Mouse (Mus musculus) kidney, postnatal 0 days (tissue): Measurements from ENCODE around the gene Olfr1152. TPM values are rescaled to one million over a fixed set of nuclear protein-coding genes. Genes with fewer than 3 reads are reported as not detected.

Experiments
- ATAC-seq: fragments of 200-750 bp; cut with Nextera tagmentation; replicated peaks from 2 replicates; pipeline ENCODE4 v1.8.0; 2017; ENCODE audit warnings: low read depth, moderate number of reproducible peaks, moderate TSS enrichment, moderate library complexity; ENCODE audit not compliant: low FRiP score
- DNase-seq: peaks from one replicate; pipeline ENCODE4 v3.0.0-alpha.2; 2016; ENCODE audit warnings: low spot score
- H3K27ac ChIP-seq: fragments of 300-500 bp; sonication (generic); 2 replicates; pipeline ENCODE4 v1.5.1; 2014; ENCODE audit warnings: mild to moderate bottlenecking
- H3K27me3 ChIP-seq: fragments of 300-500 bp; sonication (generic); 2 replicates; pipeline ENCODE4 v1.6.1; 2014; ENCODE audit warnings: low read length, mixed read lengths; ENCODE audit not compliant: insufficient read depth
- H3K36me3 ChIP-seq: fragments of 300-500 bp; sonication (generic); 2 replicates; pipeline ENCODE4 v1.6.1; 2014; ENCODE audit warnings: low read length, mixed read lengths; ENCODE audit not compliant: insufficient read depth
- H3K4me1 ChIP-seq: fragments of 300-500 bp; sonication (generic); replicated peaks from 2 replicates; pipeline ENCODE4 v1.6.1; 2014; ENCODE audit warnings: antibody characterized with exemption, low read length, mixed read lengths; ENCODE audit not compliant: insufficient read depth
- H3K4me2 ChIP-seq: fragments of 300-500 bp; sonication (generic); 2 replicates; pipeline ENCODE4 v1.6.1; 2014; ENCODE audit warnings: mild to moderate bottlenecking, low read length, moderate library complexity, mixed read lengths
- H3K4me3 ChIP-seq: fragments of 300-500 bp; sonication (generic); replicated peaks from 2 replicates; pipeline ENCODE4 v1.5.1; 2014; ENCODE audit warnings: low read depth, low read length
- H3K9ac ChIP-seq: fragments of 300-500 bp; sonication (generic); 2 replicates; pipeline ENCODE4 v1.6.1; 2014; ENCODE audit warnings: low read depth, low read length
- H3K9me3 ChIP-seq: fragments of 300-500 bp; sonication (generic); replicated peaks from 2 replicates; pipeline ENCODE4 v1.6.1; 2016; ENCODE audit warnings: low read length, inconsistent platforms, mixed read lengths
- CTCF ChIP-seq: IDR thresholded peaks from 2 replicates; pipeline ENCODE4 v1.5.1; 2016; ENCODE audit warnings: antibody characterized with exemption, low read depth, mild to moderate bottlenecking, moderate library complexity
- WGBS: fragments of 180-500 bp; shearing (Covaris S2); extraction: QIAGEN DNeasy Blood & Tissue Kit; methylation state at CpG from one replicate; pipeline ENCODE4 v1.1.7; 2014; 5-methylcytosine and 5-hydroxymethylcytosine counted together
- polyA plus RNA-seq: library from polyadenylated mRNA; unstranded; fragments of >200 nt; fragmentation: Nextera tagmentation; extraction: Ambion mirVana; gene quantifications from 2 replicates; pipeline ENCODE4 v1.2.1, GENCODE M21; 2015

The Olfr1152 gene
- not detected in 2 replicates for polyA plus RNA-seq

- Histone ChIP-seq H3K4me1 (no peaks in the 10 kb centered on the region), H3K9me3 (no peaks in the 10 kb centered on the region), H3K9ac (no peak within 1 kb of the TSS), H3K4me2 (no peak within 1 kb of the TSS), H3K36me3 (no peaks in the 10 kb centered on the region), H3K27me3 (no peaks in the 10 kb centered on the region), H3K27ac (no peak within 1 kb of the TSS), H3K4me3 (no peak within 1 kb of the TSS)
- no peak for TF ChIP-seq CTCF
- DNase-seq = no peak
- no peak for ATAC-seq
Observed at GRCm38 (mm10) chr2:87866192-87866591, at the start of gene Olfr1152. TSS of gene Olfr1152 (plus strand) at chr2:87866492.

- no peak for ATAC-seq
- H3K4me2 ChIP-seq = no peak within 1 kb of the TSS
- no peak within 1 kb of the TSS for H3K9ac ChIP-seq
Observed at GRCm38 (mm10) chr2:87830233-87830632, 36.1 kb upstream of the Olfr1152 start, which contains the start of gene Olfr1148. TSS of gene Olfr1148 (plus strand) at chr2:87830533.

GRCm38 (mm10) chr2:87843693-87844092 lies 22.6 kb upstream of the Olfr1152 start, which contains the start of gene Olfr1150-ps1:
TSS of gene Olfr1150-ps1 (plus strand) at chr2:87843993.
- Histone ChIP-seq H3K4me3 (no peak within 1 kb of the TSS), H3K36me3 (no peaks in the 10 kb centered on the region), H3K27me3 (no peaks in the 10 kb centered on the region), H3K9ac (no peak within 1 kb of the TSS), H3K4me1 (no peaks in the 10 kb centered on the region), H3K27ac (no peak within 1 kb of the TSS), H3K9me3 (no peaks in the 10 kb centered on the region), H3K4me2 (no peak within 1 kb of the TSS)
- TF ChIP-seq CTCF = no peak
- ATAC-seq (no peak), DNase-seq (no peak)
- WGBS = 74% methylated on average over 1 of the region's 1 CpGs

More at GRCm38 (mm10) chr2:87830233-87830632, 36.1 kb upstream of the Olfr1152 start, which contains the start of gene Olfr1148:
- TF ChIP-seq CTCF = no peak
- no peak within 1 kb of the TSS for H3K27ac ChIP-seq
- no peaks in the 10 kb centered on the region for H3K36me3 ChIP-seq
- H3K27me3 ChIP-seq = no peaks in the 10 kb centered on the region
- H3K9me3 ChIP-seq = no peaks in the 10 kb centered on the region
- 97% methylated on average over 1 of the region's 1 CpGs for WGBS
- no peaks in the 10 kb centered on the region for H3K4me1 ChIP-seq
- H3K4me3 ChIP-seq = no peak within 1 kb of the TSS
- no peak for DNase-seq

- ATAC-seq = no peak
- no peak within 1 kb of the TSS for H3K9ac ChIP-seq
- 86% methylated on average over 1 of the region's 1 CpGs for WGBS
- H3K4me3 ChIP-seq = no peak within 1 kb of the TSS
- no peak within 1 kb of the TSS for H3K4me2 ChIP-seq
- H3K27ac ChIP-seq = no peak within 1 kb of the TSS
- TF ChIP-seq CTCF = no peak
- H3K27me3 ChIP-seq = no peaks in the 10 kb centered on the region
- H3K9me3 ChIP-seq = no peaks in the 10 kb centered on the region
- no peaks in the 10 kb centered on the region for H3K4me1 ChIP-seq
- DNase-seq = no peak
- no peaks in the 10 kb centered on the region for H3K36me3 ChIP-seq
Observed at GRCm38 (mm10) chr2:87855562-87855961, 10.7 kb upstream of the Olfr1152 start, which contains the start of gene Olfr1151. TSS of gene Olfr1151 (plus strand) at chr2:87855862.

- WGBS = 76% methylated on average over 1 of the region's 1 CpGs
Observed at GRCm38 (mm10) chr2:87894662-87895061, 28.4 kb downstream of the Olfr1152 start, which contains the start of gene Olfr1153. TSS of gene Olfr1153 (plus strand) at chr2:87894962.

GRCm38 (mm10) chr2:87905066-87905465 lies 38.8 kb downstream of the Olfr1152 start, which contains the start of gene Olfr1154:
TSS of gene Olfr1154 (minus strand) at chr2:87905166.
- no peaks in the 10 kb centered on the region for H3K4me1 ChIP-seq
- no peak for ATAC-seq
- 71% methylated on average over 1 of the region's 1 CpGs for WGBS
- H3K9ac ChIP-seq = no peak within 1 kb of the TSS
- H3K27ac ChIP-seq = no peak within 1 kb of the TSS
- H3K9me3 ChIP-seq = no peaks in the 10 kb centered on the region
- H3K36me3 ChIP-seq = no peaks in the 10 kb centered on the region
- H3K27me3 ChIP-seq = no peaks in the 10 kb centered on the region
- no peak within 1 kb of the TSS for H3K4me3 ChIP-seq
- H3K4me2 ChIP-seq = no peak within 1 kb of the TSS
- DNase-seq = no peak
- no peak for TF ChIP-seq CTCF

More at GRCm38 (mm10) chr2:87894662-87895061, 28.4 kb downstream of the Olfr1152 start, which contains the start of gene Olfr1153:
- no peak within 1 kb of the TSS for H3K4me2 ChIP-seq
- ATAC-seq (no peak), DNase-seq (no peak)
- H3K27me3 ChIP-seq = no peaks in the 10 kb centered on the region
- no peak within 1 kb of the TSS for H3K9ac ChIP-seq
- H3K4me3 ChIP-seq = no peak within 1 kb of the TSS
- no peak for TF ChIP-seq CTCF
- no peak within 1 kb of the TSS for H3K27ac ChIP-seq
- H3K4me1 ChIP-seq = no peaks in the 10 kb centered on the region
- H3K9me3 ChIP-seq = no peaks in the 10 kb centered on the region
- no peaks in the 10 kb centered on the region for H3K36me3 ChIP-seq

Other genes starting within 250 kb of the Olfr1152 start
- not detected in 2 replicates for gene Olfr1131, start 239.4 kb upstream of the Olfr1152 start, polyA plus RNA-seq
- gene Olfr1132, start 229.0 kb upstream of the Olfr1152 start, polyA plus RNA-seq = not detected in 2 replicates
- not detected in 2 replicates for gene Olfr1133, start 219.1 kb upstream of the Olfr1152 start, polyA plus RNA-seq
- not detected in 2 replicates for gene Olfr1134, start 208.0 kb upstream of the Olfr1152 start, polyA plus RNA-seq
- gene Olfr1135, start 192.8 kb upstream of the Olfr1152 start, polyA plus RNA-seq = not detected in 2 replicates
- gene Olfr1136, start 172.5 kb upstream of the Olfr1152 start, polyA plus RNA-seq = not detected in 2 replicates
- gene Olfr1137, start 153.3 kb upstream of the Olfr1152 start, polyA plus RNA-seq = not detected in 2 replicates
- not detected in 2 replicates for gene Olfr1138, start 126.5 kb upstream of the Olfr1152 start, polyA plus RNA-seq
- not detected in 2 replicates for gene Olfr1140, start 122.7 kb upstream of the Olfr1152 start, polyA plus RNA-seq
- not detected in 2 replicates for gene Olfr1141, start 112.5 kb upstream of the Olfr1152 start, polyA plus RNA-seq
- gene Olfr152, start 87.0 kb upstream of the Olfr1152 start, polyA plus RNA-seq = not detected in 2 replicates
- not detected in 2 replicates for gene Olfr1143, start 65.9 kb upstream of the Olfr1152 start, polyA plus RNA-seq
- not detected in 2 replicates for gene Olfr1145, start 56.7 kb upstream of the Olfr1152 start, polyA plus RNA-seq
- gene Olfr1148, start 36.0 kb upstream of the Olfr1152 start, polyA plus RNA-seq = not detected in 2 replicates
- not detected in 2 replicates for gene Olfr1150-ps1, start 22.5 kb upstream of the Olfr1152 start, polyA plus RNA-seq
- gene Olfr1151, start 10.6 kb upstream of the Olfr1152 start, polyA plus RNA-seq = not detected in 2 replicates
- gene Olfr1153, start 28.5 kb downstream of the Olfr1152 start, polyA plus RNA-seq = not detected in 2 replicates
- not detected in 2 replicates for gene Olfr1154, start 38.7 kb downstream of the Olfr1152 start, polyA plus RNA-seq
- not detected in 2 replicates for gene Olfr1155, start 78.6 kb downstream of the Olfr1152 start, polyA plus RNA-seq
- gene Olfr1156, start 86.6 kb downstream of the Olfr1152 start, polyA plus RNA-seq = not detected in 2 replicates
- gene Olfr1157, start 101.8 kb downstream of the Olfr1152 start, polyA plus RNA-seq = not detected in 2 replicates
- not detected in 2 replicates for gene Olfr74, start 108.2 kb downstream of the Olfr1152 start, polyA plus RNA-seq
- not detected in 2 replicates for gene Olfr1158, start 123.6 kb downstream of the Olfr1152 start, polyA plus RNA-seq
- not detected in 2 replicates for gene Olfr1160, start 141.8 kb downstream of the Olfr1152 start, polyA plus RNA-seq
- gene Olfr1161, start 156.3 kb downstream of the Olfr1152 start, polyA plus RNA-seq = not detected in 2 replicates
- gene Olfr73, start 171.2 kb downstream of the Olfr1152 start, polyA plus RNA-seq = not detected in 2 replicates
- gene Olfr1162, start 184.6 kb downstream of the Olfr1152 start, polyA plus RNA-seq = not detected in 2 replicates
- not detected in 2 replicates for gene Olfr1163, start 205.3 kb downstream of the Olfr1152 start, polyA plus RNA-seq
- gene Olfr1164, start 227.5 kb downstream of the Olfr1152 start, polyA plus RNA-seq = not detected in 2 replicates